Mouse (Mus musculus) brain, embryonic 18.5 days (tissue): ENCODE results near the gene Ntm.

Experiments used
- DNase-seq: peaks from one replicate; pipeline ENCODE4 v3.0.0-alpha.2; 2012; ENCODE audit warnings: low read depth, low spot score

Ntm gene

GRCm38 (mm10) chr9:29161059-29161642 is 801.8 kb downstream of the Ntm start:
- DNase-seq = no peak

DNA sequence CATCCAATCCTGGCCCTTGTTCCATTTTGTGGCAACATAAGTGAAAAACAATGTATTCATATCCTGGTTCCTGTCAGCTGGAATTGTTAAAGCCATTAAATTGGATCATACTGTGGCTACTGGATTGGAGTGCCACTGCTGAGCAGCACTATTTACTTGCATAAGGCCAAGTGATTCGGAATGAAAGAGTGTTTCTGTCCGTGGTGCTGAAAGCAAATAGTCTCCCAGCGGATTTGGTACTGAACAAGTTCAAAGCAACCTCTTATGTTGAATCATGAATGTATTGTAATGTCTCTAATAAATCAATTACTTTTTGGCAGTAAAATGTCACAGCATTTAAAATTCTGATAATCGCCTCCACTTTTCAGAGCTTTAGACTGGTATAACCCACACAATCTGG is 817.0 kb downstream of the Ntm start:
- no peak for DNase-seq

DNA sequence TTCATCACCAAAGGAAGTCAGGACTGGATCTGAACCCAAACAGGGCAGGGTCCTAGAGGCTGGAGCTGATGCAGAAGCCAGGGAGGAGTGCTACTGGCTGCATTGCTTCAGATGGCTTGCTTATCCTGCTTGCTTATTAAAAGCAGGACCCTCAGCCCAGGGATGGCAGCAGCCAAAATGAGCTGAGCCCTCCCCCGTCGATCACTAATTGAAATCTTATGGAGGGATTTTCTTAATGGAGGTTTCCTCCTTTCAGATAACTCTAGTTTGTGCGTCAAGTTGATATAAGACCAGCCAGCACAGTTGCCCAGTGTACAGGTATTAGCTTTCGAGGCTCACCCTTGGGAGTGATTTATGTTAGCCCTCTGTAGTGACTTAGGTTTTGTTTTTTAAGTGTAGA is 826.9 kb downstream of the Ntm start:
- no peak for DNase-seq

GRCm38 (mm10) chr9:29130717-29131292 is 832.1 kb downstream of the Ntm start:
- no peak for DNase-seq

DNA sequence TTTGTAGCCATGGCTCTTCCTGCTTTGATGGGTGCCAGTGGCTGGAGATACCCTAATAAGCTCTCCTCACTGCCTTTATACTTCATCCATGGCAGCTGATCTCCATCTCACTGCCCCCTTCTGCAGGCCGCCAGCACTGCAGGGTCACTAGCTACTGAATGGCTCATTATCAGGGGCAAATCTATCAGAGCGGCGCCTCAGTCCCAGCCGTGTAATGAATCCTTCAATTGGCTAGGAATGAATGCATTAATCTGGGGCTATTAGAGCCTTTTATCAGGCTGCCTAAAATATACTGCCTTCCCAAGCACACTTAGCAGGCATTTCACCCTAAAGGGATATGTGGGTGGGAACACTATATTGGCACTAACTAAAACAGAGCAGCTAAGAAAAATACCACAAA is 832.6 kb downstream of the Ntm start:
- no peak for DNase-seq

GRCm38 (mm10) chr9:29128416-29128815 is 834.5 kb downstream of the Ntm start:
- DNase-seq = no peak

GRCm38 (mm10) chr9:29124455-29124854 is 838.5 kb downstream of the Ntm start:
- DNase-seq = no peak

DNA sequence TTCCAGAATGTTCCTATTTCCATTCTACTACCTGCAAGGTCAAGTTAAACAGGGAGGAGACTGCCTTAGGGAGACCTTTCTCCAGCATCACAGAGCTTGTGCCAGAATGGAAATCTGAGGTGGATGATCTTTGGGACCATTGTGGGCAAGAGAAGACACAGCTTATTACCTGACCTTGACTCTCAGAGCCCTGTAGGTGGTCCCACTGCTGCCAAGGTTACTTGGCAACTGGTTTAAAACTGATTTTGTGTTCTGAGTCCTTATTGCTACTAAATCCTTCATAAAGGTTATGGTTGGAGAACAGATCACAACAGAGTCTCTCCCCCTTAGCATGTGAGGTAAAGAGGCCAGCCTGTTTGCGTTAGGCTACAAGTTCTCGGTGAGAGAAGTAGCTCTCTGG is 839.1 kb downstream of the Ntm start:
- DNase-seq = no peak

DNA sequence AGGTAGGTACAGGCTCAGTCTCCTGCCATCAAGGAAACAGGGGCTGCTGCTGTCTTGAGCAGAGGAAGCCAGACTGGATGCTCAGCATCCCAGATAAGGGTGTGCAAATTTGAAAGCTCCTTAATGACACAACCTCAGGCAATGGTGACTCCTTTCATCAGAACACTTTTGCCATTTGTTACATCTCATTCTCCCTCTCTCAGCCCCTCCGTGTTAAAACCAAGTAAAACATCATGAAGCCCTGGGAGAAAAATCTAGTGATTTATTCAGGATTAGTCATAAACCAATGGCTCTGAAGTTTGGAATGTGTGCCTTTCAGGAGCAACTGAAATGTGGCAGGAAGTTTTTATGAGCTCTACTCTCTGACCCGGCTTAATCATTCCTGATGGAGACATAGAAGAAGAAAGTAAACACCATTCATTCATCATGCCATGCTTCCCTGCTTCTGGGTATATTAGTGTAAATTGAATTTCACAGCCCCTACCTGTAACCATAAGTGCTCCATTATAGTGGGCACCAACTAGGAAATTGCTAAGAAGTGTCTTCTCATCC is 845.3 kb downstream of the Ntm start:
- no peak for DNase-seq

- DNase-seq = no peak
Observed at GRCm38 (mm10) chr9:29115337-29115736, 847.6 kb downstream of the Ntm start.

DNA sequence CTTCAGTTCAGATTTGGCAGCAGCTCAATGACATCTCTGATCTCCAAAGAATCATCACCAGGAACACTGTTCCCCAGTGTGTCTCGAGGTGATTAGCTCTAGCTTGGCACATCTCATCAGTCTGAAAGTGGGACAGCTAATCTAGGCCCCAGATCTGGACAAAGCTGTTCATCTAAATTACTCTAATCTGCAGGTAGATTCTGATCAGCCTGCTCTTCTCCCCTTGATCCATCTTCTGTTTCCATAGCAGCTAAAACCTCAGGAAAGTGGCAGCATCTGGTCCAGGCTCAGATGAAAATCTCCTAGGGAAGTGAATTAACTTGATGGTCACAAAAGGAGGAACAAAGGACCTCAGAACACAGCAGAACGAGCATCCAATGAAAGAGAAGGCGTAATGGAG is 856.2 kb downstream of the Ntm start:
- no peak for DNase-seq

- DNase-seq = peak; percentile 16
Observed at GRCm38 (mm10) chr9:29104442-29104841, 858.5 kb downstream of the Ntm start.

DNA sequence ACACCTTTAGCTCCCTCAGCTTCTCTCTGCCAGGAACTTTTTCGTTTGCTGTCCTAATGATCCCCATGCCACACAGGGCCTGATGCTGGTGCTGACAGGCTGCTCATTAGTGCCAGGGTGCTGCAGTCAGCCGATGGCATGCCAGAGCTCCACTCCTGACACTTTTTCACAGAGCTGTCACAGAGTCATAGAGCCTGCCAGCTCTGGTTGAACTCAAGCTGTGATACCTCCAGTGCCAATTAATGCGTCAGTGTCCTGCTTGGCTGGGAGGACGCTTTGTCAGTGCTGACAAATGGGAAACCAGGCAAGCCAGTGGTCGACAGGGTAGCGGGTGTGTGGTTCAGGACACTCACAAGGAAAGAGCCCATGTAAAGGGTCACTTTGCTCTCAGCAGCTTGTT is 858.9 kb downstream of the Ntm start:
- DNase-seq = peak; percentile 49

DNA sequence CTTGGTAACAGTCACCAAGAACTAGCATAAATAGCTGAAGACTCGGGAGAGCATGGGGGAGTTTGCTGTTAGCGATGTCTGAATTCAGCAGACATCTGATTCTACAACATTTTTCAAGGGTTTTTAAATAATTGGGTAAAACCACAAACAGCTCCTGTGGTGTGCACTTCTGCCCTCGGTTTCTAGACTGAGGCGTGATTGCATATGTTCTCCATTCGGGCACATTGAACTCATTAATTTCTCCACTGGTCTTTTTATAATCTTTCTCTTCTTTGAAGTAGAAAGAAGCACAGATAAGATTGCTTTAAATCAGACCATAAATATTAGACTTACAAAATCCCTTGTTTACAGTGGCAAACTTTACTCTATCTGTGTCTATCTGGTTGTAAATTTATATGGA is 862.3 kb downstream of the Ntm start:
- no peak for DNase-seq

- DNase-seq = no peak
Observed at GRCm38 (mm10) chr9:29092443-29092842, 870.5 kb downstream of the Ntm start.

DNA sequence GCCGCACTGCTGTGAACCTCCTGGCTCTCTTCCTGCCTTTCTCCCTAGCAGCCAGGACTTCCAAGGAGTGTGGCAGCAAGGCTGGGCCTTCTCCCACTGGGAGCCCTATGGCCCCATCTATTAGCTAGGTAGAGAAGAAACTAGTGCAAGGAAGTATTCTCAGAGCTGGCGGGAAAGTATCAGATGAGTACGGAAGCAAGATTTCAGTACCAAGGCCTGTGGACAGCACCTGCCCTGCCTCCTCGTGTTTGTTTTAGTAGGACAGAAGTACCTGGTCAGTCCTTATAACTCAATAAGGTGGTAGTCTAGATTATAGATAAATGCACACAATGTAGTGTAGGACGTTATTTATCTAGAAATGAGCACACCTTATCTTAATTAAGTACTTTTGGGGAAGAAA is 874.3 kb downstream of the Ntm start:
- no peak for DNase-seq

DNA sequence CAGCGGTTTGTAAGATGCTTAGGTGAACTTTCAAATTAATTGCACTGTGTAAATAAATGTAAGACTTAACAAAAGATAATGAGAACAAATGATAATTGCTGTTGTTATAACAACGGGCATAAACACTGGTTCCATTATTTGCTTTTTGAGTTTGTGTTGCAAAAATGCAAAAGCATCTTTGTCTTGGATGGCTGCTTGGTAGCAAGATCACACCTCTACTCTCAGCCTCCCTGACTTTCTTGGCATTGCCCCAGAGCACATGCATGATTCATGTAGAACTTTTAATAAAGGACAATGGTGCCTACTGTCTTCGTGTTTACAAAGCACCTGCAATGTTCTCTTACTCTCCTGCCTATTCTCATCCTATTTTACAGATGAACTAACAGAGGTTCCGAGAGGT is 875.3 kb downstream of the Ntm start:
- no peak for DNase-seq

DNA sequence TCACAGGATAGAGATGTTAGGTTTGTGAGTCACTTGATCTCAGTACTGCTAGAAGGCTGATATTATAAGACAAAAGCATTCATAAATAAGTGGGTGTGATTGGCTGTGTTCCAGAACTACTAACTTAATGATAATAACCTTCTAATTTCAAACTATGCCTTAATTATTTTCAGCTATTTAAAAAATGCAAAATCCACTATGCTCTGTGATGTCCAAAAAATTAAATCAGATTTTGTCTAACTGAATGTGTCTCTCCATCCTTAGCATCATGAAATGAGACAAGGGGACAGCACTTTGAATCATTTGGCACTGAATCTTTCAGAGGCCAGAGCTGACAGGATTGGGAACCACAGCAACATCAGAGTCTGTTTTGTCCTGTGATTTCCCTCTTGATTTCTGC is 875.8 kb downstream of the Ntm start:
- no peak for DNase-seq

- peak; percentile 34 for DNase-seq
Observed at GRCm38 (mm10) chr9:29075924-29076577, 886.9 kb downstream of the Ntm start.

DNA sequence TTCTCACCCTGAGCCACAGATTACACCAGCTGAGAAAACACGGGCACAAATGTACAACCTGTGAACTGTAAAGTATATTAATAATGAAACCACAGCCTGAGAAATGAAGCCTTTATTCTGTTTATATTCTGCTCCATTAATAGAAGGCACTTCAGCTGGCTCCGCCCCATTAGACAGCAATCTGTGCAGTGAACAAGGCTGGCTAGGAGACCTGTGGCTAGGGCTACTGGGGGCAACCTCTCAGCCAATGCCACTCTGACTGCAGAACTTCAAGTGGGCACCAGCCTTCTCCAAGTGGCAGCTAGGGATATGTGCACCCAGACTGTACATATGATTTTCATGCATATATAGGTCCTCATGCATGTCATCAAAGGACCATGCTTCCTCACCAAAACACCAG is 887.7 kb downstream of the Ntm start:
- no peak for DNase-seq

- DNase-seq = no peak
Observed at GRCm38 (mm10) chr9:29074494-29074893, 888.4 kb downstream of the Ntm start.

DNA sequence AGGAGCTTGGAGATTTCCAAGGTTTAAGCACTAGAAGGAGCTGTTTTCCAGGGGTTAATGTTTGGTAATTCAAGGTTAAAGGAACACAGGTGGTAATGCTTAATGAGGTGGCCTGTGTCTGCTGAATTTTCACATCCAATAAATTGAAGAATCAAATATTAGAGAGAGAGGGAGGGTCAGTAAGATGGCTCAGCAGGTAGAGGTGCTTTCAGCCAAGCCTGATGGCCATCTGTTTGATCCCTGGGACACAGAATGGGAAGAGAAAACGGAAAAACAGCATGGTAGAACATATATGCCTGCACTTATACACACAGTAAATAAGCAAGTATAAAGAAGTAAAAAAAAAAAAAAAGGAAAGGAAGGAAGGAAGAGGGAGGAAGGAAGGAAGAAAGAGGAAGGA is 890.9 kb downstream of the Ntm start:
- no peak for DNase-seq

DNA sequence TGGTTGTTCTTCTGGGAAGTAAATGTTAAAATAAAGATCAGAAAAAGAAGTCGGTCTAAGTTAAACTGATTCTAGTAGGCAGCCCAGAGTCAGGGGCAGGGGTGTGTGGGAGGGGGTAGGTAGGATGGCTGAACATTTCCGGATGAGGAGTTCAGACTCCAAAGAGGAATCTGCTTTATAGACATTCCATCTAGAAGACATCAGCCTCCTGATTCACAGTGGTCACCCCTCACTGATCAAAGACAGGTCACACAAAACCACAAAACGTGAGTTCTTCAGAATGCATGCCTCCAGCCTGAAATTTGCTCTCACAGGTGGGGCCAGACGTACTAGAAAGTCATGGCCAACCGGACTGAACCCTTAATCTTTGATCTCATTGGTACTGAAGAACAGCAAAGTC is 895.4 kb downstream of the Ntm start:
- DNase-seq = no peak
